Mouse (Mus musculus) intestine, postnatal 0 days (tissue): ENCODE measurements around the gene Tnfsfm13. TPM values are rescaled to one million over a fixed set of nuclear protein-coding genes. Genes with fewer than 3 reads are reported as not detected.

Experiments
- ATAC-seq: fragments of 200-750 bp; cut with Nextera tagmentation; 2 replicates; pipeline ENCODE4 v1.8.0; 2017; ENCODE audit warnings: mild to moderate bottlenecking, moderate TSS enrichment, moderate library complexity
- H3K27ac ChIP-seq: fragments of 300-500 bp; sonication (generic); 2 replicates; pipeline ENCODE4 v1.5.1; 2014; ENCODE audit warnings: mild to moderate bottlenecking, low read depth, low read length, moderate library complexity
- H3K27me3 ChIP-seq: fragments of 300-500 bp; sonication (generic); replicated peaks from 2 replicates; pipeline ENCODE4 v1.6.1; 2014; ENCODE audit warnings: low read length, mixed read lengths; ENCODE audit not compliant: control insufficient read depth, insufficient read depth
- H3K36me3 ChIP-seq: fragments of 300-500 bp; sonication (generic); 2 replicates; pipeline ENCODE4 v1.6.1; 2014; ENCODE audit warnings: mild to moderate bottlenecking, moderate library complexity; ENCODE audit not compliant: control insufficient read depth, insufficient read depth
- H3K4me1 ChIP-seq: fragments of 300-500 bp; sonication (generic); replicated peaks from 2 replicates; pipeline ENCODE4 v1.6.1; 2014; ENCODE audit warnings: antibody characterized with exemption, low read length, mixed read lengths; ENCODE audit not compliant: control insufficient read depth, insufficient read depth
- H3K4me2 ChIP-seq: fragments of 300-500 bp; sonication (generic); replicated peaks from 2 replicates; pipeline ENCODE4 v1.6.1; 2014; ENCODE audit warnings: low read depth, mild to moderate bottlenecking, moderate library complexity
- H3K4me3 ChIP-seq: fragments of 300-500 bp; sonication (generic); 2 replicates; pipeline ENCODE4 v1.5.1; 2014; ENCODE audit warnings: low read depth, low read length
- H3K9ac ChIP-seq: fragments of 300-500 bp; sonication (generic); 2 replicates; pipeline ENCODE4 v1.6.1; 2014; ENCODE audit warnings: mild to moderate bottlenecking, low read depth, low read length
- H3K9me3 ChIP-seq: fragments of 300-500 bp; sonication (generic); 2 replicates; pipeline ENCODE4 v1.6.1; 2016; ENCODE audit warnings: mixed run types; ENCODE audit not compliant: control insufficient read depth
- CTCF ChIP-seq: sonication (generic); IDR thresholded peaks from 2 replicates; pipeline ENCODE4 v1.5.1; 2016; ENCODE audit warnings: low read depth, mild to moderate bottlenecking, control low read depth, antibody characterized with exemption, moderate library complexity
- WGBS: fragments of 180-500 bp; shearing (Covaris S2); extraction: QIAGEN DNeasy Blood & Tissue Kit; methylation state at CpG from one replicate; pipeline ENCODE4 v1.1.7; 2014; 5-methylcytosine and 5-hydroxymethylcytosine counted together
- polyA plus RNA-seq: library from polyadenylated mRNA; unstranded; fragments of >200 nt; fragmentation: Nextera tagmentation; extraction: Ambion mirVana; gene quantifications from 2 replicates; pipeline ENCODE4 v1.2.1, GENCODE M21; 2015

Gene Tnfsfm13
- polyA plus RNA-seq, 1 experiment from 2014 or later = 4.8 TPM

DNA sequence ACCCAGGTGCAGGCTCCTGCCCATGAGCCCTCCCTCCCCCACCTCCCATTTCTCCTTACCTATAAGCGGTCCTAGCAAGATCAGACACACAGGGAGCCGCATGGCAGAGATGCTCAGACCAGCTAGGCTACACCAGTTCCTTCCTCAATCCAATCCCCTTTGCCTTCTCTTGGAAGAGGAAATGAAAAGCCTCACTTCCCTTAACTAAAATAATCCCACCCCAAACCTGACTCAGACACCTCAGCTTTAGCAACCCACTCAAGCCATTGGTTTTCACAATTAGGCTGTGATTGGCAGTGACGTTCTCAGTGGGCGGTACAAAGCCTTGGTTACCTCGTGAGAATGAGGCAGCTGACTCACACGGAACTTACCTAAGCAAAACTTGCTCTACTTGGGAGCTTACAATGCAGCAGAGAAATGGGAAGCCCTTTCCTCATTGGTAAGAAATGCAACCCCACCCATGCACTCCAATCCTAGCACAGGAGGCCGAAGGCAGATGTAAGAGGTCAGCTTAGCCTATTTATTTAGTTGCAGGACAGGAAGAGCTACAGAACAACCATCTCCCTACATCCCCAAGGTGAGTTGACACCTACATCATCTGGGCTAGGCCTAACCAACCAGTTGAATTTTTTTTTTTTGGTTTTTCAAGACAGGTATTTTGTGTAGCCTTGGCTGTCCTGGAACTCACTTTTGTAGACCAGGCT is 29.8 kb downstream of the Tnfsfm13 start, which contains the start of gene Cd68:
Gene Cd68 (minus strand): TSS at position 193 of the 704 bp plus-strand sequence.
- Histone ChIP-seq H3K4me2 (no peak within 1 kb of the TSS), H3K9me3 (no peaks in the 10 kb centered on the region), H3K4me3 (no peak within 1 kb of the TSS), H3K4me1 (0 out of 2 replicates have a peak, but pooled peaks cover 8% of the 10 kb centered on the region), H3K27me3 (no peaks in the 10 kb centered on the region), H3K9ac (no peak within 1 kb of the TSS), H3K27ac (peak within 1 kb of the TSS; percentile 41), H3K36me3 (peaks cover 62% of the 10 kb centered on the region)
- no peak for TF ChIP-seq CTCF
- 21% methylated on average over 7 of the region's 7 CpGs for WGBS
- peak; percentile 12 for ATAC-seq

DNA sequence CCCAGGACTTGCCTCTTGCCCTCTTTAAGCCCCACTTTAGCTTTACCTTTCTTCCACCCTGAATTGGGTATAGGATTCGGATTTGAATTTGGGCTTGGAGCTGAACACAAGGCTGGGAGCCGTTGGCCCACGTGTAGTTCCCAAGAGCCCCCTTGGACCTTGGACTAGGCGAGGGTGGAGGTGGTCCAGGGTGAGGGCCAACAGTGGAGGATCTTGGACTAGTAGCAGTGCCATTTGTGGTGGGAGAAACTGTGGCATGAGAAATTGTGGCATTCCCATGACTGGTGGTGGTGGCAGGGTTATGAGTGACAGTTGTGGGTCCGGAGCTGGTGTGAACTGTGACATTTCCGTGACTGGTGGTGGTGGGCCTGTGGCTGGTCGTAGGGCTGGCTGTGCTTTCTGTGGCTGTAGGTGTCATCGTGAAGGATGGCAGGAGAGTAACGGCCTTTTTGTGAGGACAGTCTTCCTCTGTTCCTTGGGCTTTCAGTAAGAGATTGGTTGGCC is 30.4 kb downstream of the Tnfsfm13 start:
- TF ChIP-seq CTCF = no peak
- Histone ChIP-seq H3K4me2 (no peak overlapping the region), H3K27ac (peak overlapping the region; percentile 41), H3K9me3 (no peaks in the 10 kb centered on the region), H3K4me1 (0 out of 2 replicates have a peak, but pooled peaks cover 8% of the 10 kb centered on the region), H3K36me3 (peaks cover 62% of the 10 kb centered on the region), H3K9ac (no peak overlapping the region), H3K4me3 (no peak overlapping the region), H3K27me3 (no peaks in the 10 kb centered on the region)
- ATAC-seq = no peak
- 69% methylated on average over 9 of the region's 9 CpGs for WGBS

DNA sequence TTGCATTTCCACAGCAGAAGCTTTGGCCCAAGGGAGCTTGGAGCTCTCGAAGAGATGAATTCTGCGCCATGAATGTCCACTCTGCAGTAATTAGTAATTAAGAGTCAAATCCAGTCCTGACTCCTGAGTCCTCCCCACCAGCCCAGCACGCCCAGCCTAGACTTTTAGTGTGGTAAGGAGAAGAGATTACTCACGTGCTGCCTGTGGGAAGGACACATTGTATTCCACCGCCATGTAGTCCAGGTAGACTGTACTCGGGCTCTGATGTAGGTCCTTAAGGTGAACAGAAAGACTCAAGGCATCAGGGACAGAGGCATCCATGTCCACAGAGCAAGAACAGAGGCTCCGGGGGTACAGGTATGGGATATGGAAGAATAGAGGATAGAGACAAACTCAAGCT is 31.1 kb downstream of the Tnfsfm13 start:
- Histone ChIP-seq H3K4me2 (no peak overlapping the region), H3K27me3 (no peaks in the 10 kb centered on the region), H3K9me3 (no peaks in the 10 kb centered on the region), H3K4me1 (0 out of 2 replicates have a peak, but pooled peaks cover 8% of the 10 kb centered on the region), H3K27ac (peak overlapping the region; percentile 21; the same call in 1 of the 2 replicates), H3K4me3 (no peak overlapping the region), H3K36me3 (peaks cover 56% of the 10 kb centered on the region), H3K9ac (no peak overlapping the region)
- ATAC-seq = no peak
- 86% methylated on average over 7 of the region's 7 CpGs for WGBS
- TF ChIP-seq CTCF = no peak

DNA sequence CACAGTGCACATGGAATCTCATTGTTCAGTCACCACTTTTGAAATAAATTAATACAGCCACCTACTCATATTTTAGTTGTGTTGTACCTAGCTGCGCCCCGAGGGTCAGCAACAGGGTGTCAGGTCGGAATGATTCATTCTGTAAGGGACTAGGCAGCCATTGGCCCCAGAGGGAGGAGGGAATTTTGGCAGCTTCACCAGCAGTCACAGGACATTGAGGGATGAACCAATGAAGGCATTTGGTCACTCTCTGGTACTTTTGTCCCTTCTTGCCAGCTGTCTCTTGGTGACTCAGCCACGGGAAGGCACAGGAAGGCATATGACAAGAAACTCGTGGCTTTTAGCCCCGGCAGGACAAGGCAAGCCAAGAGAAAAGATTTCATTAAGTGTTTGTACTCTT is 32.1 kb downstream of the Tnfsfm13 start:
- TF ChIP-seq CTCF = no peak
- H3K9me3 ChIP-seq = no peaks in the 10 kb centered on the region
- 0 out of 2 replicates have a peak overlapping the region, but pooled peaks have one; percentile 15 for H3K27ac ChIP-seq
- no peak overlapping the region for H3K9ac ChIP-seq
- H3K4me2 ChIP-seq = no peak overlapping the region
- no peak for ATAC-seq
- no peaks in the 10 kb centered on the region for H3K27me3 ChIP-seq
- 80% methylated on average over 6 of the region's 6 CpGs for WGBS
- H3K36me3 ChIP-seq = peaks cover 52% of the 10 kb centered on the region
- 0 out of 2 replicates have a peak, but pooled peaks cover 8% of the 10 kb centered on the region for H3K4me1 ChIP-seq
- no peak overlapping the region for H3K4me3 ChIP-seq

DNA sequence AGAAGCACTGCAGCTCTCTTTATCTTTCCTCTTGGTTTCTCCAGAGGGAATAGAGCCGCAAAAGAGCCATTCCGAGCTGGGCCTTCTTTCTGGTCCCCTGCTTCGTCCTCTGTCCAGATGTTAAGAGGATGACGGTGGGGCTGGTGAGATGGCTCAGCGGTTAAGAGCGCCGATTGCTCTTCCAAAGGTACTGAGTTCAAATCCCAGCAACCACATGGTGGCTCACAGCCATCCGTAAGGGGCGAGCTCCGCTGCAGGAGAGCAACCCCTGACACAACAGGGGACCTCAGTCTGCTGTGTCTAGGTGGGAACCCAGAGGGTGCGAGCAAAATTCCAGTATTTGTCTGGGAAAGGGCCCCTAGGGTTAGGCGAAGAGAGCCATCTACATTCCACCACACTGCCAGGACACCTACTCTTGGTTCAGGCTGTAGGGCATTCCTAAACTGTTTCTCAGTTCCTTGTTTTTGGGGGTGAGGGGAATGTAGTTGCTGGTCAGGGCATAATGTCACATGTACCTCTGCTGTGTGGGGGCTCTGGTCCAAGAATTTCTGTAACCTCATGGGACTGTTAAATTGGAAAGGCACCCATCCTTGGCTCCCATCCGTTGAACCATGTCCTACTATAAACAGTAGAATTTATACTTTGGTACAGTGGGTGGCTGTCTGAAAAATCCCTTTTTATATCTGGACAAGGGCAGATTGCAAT is 32.8 kb downstream of the Tnfsfm13 start:
- Histone ChIP-seq H3K9me3 (no peaks in the 10 kb centered on the region), H3K27me3 (no peaks in the 10 kb centered on the region), H3K4me2 (peak overlapping the region; percentile 64), H3K36me3 (peaks cover 52% of the 10 kb centered on the region), H3K4me3 (peak overlapping the region; percentile 50), H3K4me1 (0 out of 2 replicates have a peak, but pooled peaks cover 8% of the 10 kb centered on the region), H3K9ac (peak overlapping the region; percentile 63), H3K27ac (peak overlapping the region; percentile 93)
- no peak for TF ChIP-seq CTCF
- no peak for ATAC-seq
- 63% methylated on average over 13 of the region's 13 CpGs for WGBS

DNA sequence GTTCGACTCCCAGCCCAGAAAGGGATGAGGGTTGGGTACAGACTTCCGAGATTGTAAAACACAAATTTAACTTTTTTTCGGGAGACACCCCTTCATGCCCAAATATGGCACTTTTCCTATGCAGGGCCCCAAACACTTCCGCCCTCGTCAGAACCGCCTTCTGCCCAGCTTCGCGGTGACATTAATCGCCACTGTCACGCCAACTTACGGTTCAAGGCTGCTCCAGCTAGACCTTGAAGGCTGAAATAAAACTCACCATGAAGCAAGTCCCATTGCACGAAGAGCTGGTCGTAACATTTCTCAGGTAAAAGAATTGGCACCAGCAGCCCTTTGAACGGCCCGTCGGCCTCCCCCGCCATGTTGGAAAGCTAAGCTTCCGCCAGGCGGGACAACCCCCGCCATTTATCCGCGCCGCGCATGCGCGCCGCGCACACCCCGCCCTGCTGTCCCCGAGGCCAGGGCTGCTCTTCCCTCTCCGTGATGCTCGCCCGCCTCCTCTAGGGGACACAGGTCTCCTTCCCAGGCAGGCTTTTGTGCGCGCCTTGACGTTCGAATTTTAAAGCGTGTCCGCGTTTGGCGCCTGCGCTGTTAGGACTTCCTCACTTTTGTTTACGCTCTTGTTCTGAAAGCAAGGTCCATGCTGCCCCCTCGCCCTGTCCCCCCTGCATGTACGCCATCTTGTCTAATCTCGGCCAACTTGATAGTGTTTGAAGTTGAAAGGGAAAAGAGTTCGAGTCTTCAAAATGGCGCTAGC is 33.5 kb downstream of the Tnfsfm13 start, which contains the start of gene Mpdu1:
Gene Mpdu1 (minus strand): TSS at position 430 of the 754 bp plus-strand sequence.
- under 1% methylated on average over 48 of the region's 48 CpGs for WGBS
- H3K27ac ChIP-seq = peak within 1 kb of the TSS; percentile 93
- peak; percentile 72 for TF ChIP-seq CTCF
- no peaks in the 10 kb centered on the region for H3K27me3 ChIP-seq
- peaks cover 52% of the 10 kb centered on the region for H3K36me3 ChIP-seq
- 0 out of 2 replicates have a peak, but pooled peaks cover 8% of the 10 kb centered on the region for H3K4me1 ChIP-seq
- H3K4me3 ChIP-seq = peak within 1 kb of the TSS; percentile 50
- H3K9ac ChIP-seq = peak within 1 kb of the TSS; percentile 63
- peak; percentile 93 for ATAC-seq
- H3K9me3 ChIP-seq = no peaks in the 10 kb centered on the region
- H3K4me2 ChIP-seq = peak within 1 kb of the TSS; percentile 64
